Mouse (Mus musculus): Measurements from ENCODE around the gene Ntng2.

The Ntng2 gene

DNA sequence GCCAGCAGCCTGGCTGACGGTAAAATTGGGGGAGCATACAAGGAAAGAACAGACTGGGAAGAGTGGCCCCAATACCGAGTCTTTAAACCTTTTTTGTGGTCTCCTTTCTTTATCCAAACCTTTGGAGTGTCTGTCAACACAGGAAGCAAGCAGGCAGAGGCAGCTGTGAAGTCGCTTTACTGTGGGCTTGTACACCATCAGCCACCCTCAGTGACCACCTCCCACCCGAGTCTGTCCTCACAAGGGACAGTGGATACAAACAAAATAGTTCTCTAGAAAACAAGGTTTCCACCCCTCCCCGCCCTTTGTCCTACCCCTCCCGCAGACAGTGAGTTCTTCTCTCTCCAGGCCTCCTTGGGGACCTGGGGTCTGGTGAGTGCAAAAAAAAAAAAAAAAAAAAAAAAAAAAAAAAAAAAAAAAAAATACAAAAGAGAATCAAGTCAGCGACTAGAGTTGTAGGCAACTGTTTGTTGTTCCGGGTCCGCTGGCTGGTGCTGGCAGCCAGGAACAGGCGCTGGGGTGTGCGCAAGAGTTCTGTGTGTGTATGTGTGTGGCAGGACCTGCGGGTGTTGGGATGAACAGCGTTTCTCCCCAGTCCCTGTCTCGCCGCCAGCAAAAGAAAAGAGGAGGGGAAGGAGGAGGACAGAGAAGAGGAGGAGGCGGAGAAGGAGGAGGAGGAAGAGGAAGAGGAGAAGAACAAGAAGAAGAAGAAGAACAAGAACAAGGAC lies 58.8 kb downstream of the Ntng2 start:
- in situ Hi-C loops (cut with MboI; ENCODE audit: low sequenced_read_pairs): no loop called here

DNA sequence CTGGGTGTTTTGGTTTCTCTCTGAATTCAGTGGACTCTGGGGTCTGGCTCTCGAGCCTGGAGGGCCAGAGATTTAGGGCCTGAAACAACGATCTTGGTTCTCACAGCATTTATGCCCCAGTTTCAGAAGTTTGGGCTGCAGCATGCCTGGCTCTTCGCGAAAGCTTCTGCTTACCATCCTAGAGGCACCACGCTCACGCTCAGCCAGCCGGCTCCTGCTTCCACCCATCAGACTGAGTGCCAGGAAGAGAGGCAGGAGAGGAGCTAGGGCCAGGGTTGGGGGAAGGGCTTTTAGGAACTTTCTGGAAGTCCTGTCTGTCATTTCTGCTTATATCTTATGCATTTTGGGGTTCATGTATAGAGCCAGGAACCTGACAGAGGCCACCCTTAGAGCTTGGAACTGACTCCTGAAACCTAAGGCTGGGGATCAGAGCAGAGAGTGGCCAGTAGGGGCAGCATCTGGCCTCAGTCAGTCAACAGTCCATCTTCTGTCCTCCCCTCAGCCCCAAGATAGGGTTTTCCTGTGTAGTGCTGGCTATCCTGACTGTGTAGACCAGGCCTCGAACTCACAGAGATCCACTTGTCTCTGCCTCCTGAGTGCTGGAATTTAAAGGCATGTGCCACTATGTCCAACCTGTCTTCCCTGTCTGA lies 60.1 kb downstream of the Ntng2 start:
- in situ Hi-C loops (cut with MboI; ENCODE audit: low sequenced_read_pairs): no loop called here

DNA sequence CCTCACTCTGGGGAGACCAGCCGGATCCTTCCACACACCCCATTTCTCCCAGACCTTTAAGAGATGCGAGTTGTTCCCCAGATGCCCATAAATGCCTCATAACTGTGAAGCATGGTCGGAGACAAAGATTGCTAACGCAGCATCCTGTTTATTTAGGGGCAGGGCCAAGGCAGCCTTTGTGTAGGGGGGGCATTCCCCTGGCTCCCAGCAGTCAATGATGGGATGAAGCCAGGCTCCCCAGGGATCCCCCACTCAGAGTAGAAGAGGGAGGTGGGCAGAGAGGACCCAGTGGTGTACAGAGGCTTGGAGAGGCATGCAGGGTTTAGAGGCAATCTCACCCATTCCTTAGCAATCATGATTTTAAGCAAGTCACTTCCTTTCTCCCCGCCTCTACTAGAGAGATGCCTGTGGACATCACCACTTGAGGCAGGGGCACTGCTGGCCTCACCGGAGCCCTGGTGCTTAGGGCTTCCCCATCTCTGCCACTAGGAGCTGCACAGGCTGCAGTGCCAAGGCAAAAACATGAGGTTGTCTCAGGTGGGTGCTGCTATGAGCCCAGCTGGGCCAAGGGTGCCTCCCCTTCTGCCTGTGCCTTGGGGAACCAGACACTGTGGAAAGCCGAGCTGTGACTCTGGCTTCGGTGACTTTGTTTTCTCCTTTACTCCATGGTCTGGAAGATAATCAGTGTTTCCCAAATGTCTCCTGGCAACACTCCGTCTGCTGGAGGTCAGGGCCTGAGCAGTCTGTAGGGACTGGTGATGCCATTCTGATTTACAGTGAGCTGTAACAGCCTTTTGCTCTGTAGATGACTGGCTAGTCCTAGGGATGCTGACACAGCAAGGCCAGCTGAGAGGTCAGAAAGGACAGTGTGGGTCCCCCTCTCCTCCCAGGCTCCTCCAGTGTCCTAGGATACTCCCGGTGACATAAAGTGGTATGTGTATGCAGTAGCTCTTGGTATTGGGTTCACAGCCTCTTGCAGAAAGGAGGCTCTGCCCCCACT lies 61.3 kb downstream of the Ntng2 start:
- in situ Hi-C loops (cut with MboI; ENCODE audit: low sequenced_read_pairs): no loop called here

DNA sequence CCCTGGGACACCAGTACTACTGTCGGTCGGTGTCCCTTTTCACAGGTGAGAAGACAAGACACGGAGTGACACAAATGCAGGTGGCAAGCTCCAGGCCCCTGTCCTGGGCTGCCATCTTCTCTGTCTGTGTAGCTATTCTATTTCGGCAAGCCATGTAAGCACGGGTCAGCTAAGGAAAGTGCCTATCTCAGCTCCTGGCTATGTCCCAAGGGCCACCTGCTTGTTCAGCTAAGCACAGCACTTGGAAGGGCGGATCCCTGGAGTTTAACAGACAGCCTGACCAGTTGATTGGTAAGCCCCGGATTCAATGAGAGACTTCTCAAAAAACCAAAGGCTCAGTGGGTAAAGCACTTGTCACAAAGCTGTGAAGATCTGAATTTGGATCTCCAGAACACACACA lies 62.4 kb downstream of the Ntng2 start:
- in situ Hi-C loops (cut with MboI; ENCODE audit: low sequenced_read_pairs): no loop called here

DNA sequence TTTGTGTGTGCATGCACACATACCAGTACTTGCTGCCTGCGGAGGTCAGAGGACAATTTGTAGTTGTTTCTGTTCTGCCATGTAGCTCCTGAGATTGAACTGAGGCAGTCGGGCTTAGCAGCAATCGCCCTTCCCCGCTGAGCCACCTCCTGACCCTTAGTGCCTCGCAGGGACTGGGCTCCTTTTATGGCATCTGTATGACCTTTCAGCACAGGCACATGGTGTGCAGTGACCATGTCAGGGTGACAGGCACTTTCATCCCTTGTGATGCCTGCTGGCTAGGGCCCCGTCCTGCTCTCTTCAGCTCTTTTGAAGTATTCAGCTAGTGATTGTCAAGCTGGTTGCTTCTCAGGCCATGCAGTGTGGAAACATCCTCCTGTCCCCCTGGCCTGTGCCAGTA lies 66.6 kb downstream of the Ntng2 start:
- in situ Hi-C loops (cut with MboI; ENCODE audit: low sequenced_read_pairs): no loop called here

DNA sequence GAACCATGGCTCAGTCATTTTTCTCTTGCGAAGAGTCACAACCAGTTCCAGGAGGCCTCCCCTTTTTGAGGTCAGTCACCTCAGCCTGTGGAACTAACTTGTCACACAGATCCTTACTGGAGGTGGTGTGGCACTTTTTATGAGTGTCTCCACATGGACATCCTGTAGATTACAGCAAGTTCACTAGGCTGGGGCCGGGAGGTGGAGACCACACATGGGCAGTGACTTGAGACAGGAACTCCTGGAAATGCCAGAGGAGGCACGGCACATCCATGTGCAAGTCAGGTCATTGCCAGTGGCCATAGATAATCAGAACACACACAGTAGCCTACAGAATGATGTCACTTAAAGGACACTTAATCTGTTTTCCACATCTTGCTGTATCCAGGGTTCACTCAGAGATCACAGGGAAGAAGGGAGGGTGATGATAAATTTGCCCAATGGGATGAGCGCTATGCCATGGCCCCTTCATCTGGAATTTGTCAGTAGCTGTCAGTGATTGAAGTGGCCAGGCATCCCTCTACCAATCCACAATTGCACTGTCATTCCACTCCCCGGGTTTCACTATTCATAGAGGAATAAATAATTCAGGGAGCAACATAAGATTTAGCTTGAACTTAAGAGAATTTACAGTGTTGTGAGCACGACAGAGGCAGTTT lies 69.4 kb downstream of the Ntng2 start:
- in situ Hi-C loops (cut with MboI; ENCODE audit: low sequenced_read_pairs): no loop called here

DNA sequence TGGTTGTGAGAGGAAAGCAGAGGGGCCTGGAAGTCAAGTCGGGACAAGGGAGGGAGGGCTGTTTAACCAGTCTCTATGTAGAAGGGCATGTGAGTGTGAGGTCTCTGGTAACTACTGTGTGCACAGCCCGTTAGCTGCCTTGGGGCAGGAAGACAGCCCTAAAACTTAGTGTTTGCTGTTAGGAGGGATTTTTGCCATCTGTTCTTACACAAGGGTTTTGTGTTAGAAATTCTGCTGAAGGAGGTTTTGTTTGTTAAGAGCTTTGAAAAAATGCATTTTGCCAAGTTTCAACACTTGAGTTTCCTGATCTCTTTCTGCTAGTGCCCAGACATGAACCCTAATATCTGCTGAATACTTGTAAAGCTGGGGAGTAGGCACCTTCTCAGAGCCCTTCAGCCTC lies 71.7 kb downstream of the Ntng2 start:
- in situ Hi-C loops (cut with MboI; ENCODE audit: low sequenced_read_pairs): no loop called here

DNA sequence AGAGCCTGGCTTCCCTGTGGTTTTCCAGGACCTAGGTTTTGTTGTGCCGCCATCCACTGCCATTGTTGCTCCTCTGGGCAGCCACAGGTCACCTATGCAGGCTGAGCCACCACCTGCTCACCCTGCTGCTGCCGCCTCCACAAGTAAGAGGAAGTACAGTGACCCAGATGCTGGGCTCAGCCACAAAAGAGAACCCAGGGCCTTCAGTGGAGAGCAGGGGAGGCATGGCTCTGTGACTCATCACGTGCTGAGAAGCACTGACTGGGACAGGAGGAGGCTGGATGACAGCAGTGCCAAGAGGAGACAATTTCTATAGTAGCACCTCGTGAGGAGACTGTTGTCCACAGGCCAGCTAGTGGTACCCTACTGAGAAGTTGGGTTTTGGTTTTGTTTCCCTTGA lies 73.0 kb downstream of the Ntng2 start:
- in situ Hi-C loops (cut with MboI; ENCODE audit: low sequenced_read_pairs): no loop called here

DNA sequence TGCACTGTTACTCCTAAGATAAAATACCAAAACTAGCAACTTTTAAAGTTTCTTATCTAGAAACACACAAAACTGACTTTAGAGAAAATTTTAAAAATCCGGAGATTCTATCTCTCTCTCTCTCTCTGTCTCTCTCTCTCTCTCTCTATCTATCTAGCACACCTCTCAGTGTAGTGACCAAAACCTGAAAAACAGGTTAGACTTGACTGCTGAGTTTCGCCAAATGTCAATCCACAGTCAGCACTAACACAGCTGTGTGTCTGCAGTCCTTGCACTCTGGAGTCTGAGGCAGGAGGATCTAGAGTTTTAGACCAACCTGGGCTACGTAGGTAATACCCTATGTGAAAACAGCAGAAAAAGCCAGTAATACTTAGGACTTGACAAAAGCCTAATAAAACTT lies 77.9 kb downstream of the Ntng2 start:
- in situ Hi-C loops (cut with MboI; ENCODE audit: low sequenced_read_pairs): no loop called here

DNA sequence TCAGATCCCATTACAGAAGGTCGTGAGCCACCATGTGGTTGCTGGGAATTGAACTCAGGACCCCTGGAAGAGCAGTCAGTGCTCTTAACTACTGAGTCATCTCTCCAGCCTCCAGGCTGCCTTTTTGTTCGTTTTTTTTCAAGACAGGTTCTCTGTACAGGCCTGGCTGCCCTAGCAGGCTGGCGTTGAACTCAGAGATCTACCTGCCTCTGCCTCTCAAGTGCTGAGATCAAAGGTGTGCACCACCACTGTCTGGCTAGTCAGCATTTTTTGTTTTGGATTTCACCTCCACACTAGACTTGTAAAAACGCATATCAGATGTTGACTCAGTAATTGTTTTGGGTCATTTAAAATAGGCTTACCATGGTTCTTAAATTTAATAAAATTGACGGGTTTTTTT lies 84.7 kb downstream of the Ntng2 start:
- in situ Hi-C loops (cut with MboI; ENCODE audit: low sequenced_read_pairs): no loop called here

DNA sequence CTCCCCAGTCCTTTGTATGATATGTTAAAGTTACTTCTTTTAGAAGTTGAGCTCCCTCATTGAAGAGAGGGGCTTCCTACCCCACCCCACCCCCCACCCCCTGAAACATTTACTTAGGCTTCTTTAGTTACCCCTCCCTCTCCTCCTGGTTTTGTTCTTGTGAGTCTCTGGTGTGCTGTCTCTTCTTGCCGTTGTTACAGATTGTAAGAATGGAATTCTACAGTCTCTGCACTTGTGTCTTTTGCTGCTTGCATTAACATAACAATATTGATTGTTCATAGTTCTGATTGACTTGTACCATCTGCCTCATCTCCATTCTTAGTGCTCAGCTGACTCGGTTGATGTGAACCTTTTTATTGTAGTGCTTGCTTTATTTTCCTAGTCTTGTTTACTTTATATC lies 100.9 kb downstream of the Ntng2 start:
- in situ Hi-C loops (cut with MboI; ENCODE audit: low sequenced_read_pairs): no loop called here
